ENCODE assay signal across 22 mouse cellular contexts in the genomic region with DNA sequence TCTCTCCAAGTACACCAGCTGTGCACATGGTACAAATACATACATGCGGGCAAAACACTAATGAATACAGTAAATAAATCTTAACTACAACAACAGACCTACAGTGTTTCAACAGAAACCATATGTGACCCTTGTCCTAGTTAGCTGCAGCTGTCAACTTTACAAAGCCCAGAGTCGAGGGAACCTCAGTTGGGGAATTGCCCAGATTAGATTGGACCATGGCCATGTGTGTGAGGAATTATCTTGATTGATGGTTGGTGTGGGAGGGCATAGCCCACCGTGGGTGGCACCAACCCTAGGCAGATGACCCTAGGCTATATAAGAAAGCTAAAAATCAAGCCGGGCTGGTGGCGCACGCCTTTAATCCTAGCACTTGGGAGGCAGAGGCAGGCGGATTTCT. TPM values are rescaled to one million over a fixed set of nuclear protein-coding genes. Genes with fewer than 3 reads are reported as not detected.
DNase-seq lines count a peak whose midpoint lies in the region; ATAC-seq lines count a peak whose summit lies in the region.
"Had no signal": no experiment of that assay in that cellular context is flagged by ENCODE, and none has a peak within 500 bp of the region (broad histone marks: within the 10 kb centered on the region; RNA-seq: fewer than 3 reads in every experiment).

No protein-coding gene starts in this region.

- no peak overlapping the region for H3K4me2 ChIP-seq in embryonic facial prominence, embryonic 13.5 days
- H3K4me2 ChIP-seq: heart, embryonic 11.5 days; hindbrain, embryonic 12.5 days; limb, embryonic 15.5 days; midbrain, embryonic 12.5 days had no signal

- H3K9ac ChIP-seq in embryonic facial prominence, embryonic 13.5 days: no peak overlapping the region
- H3K9ac ChIP-seq: hindbrain, embryonic 12.5 days; limb, embryonic 15.5 days; midbrain, embryonic 12.5 days had no signal

- H3K4me3 ChIP-seq in embryonic facial prominence, embryonic 13.5 days: no peak overlapping the region
- H3K4me3 ChIP-seq: gastrocnemius, adult 2 months; hindbrain, embryonic 12.5 days; limb, embryonic 15.5 days; midbrain, embryonic 12.5 days had no signal

- ATAC-seq in embryonic facial prominence, embryonic 13.5 days (ENCODE audit: insufficient number of reproducible peaks, insufficient read depth, low FRiP score, low TSS enrichment, low read depth): 0 out of 2 replicates have a peak, but pooled peaks have one; percentile 10
- ATAC-seq: forebrain, embryonic 16.5 days; intestine, postnatal 0 days; Patski had no signal

- peak; percentile 31 for DNase-seq in adrenal gland, postnatal 10 days
- no peak for DNase-seq in adrenal gland, adult (ENCODE audit: inconsistent age in 2 of 2, low spot score in 1 of 2)
- peak; percentile 40 to 48 for DNase-seq in heart, postnatal 10 days
- no peak for DNase-seq in heart, adult 9 months (ENCODE audit: low spot score in 2 of 2)
- DNase-seq in 3T3-L1 (ENCODE audit: low read depth, low spot score): peak; percentile 62
- no peak for DNase-seq in frontal cortex, postnatal 25 days (ENCODE audit: low spot score in 2 of 2)
- DNase-seq in thymus, postnatal 10 days (ENCODE audit: low spot score in 2 of 2): no peak
- DNase-seq: adrenal gland, postnatal 25 days; cerebellum, adult 11 months; cerebellum, adult 9-11 months; gastrocnemius, adult 2 months; kidney, postnatal 36 days; lung, postnatal 14 days; thymus, adult 18-20 months had no signal

- WGBS in embryonic facial prominence, embryonic 13.5 days: 71% methylated on average over 7 of the region's 7 CpGs

- no peaks in the 10 kb centered on the region for H3K27me3 ChIP-seq in embryonic facial prominence, embryonic 13.5 days
- H3K27me3 ChIP-seq: hindbrain, embryonic 12.5 days; limb, embryonic 15.5 days; midbrain, embryonic 12.5 days; Patski had no signal

- H3K9me3 ChIP-seq in embryonic facial prominence, embryonic 13.5 days: no peaks in the 10 kb centered on the region
- H3K9me3 ChIP-seq: hindbrain, embryonic 12.5 days; limb, embryonic 15.5 days; midbrain, embryonic 12.5 days had no signal

- no peak overlapping the region for H3K27ac ChIP-seq in embryonic facial prominence, embryonic 13.5 days
- H3K27ac ChIP-seq: hindbrain, embryonic 12.5 days; midbrain, embryonic 12.5 days had no signal

- intact Hi-C loops in heart, postnatal 10 days (cut with DNase I): no loop called here

- peaks cover 76% of the 10 kb centered on the region for H3K36me3 ChIP-seq in embryonic facial prominence, embryonic 13.5 days

- H3K4me1 ChIP-seq in embryonic facial prominence, embryonic 13.5 days: peaks cover 7% of the 10 kb centered on the region

RNA-seq across cellular contexts. Expression of a gene that starts 5.8 kb away (rescaled TPM):
- total RNA-seq in adrenal gland, postnatal 10 days (2021): 100 to 1,000 TPM; 154 to 172 TPM
- total RNA-seq in heart, postnatal 10 days (2021): 100 to 1,000 TPM; 145 to 153 TPM
- 133 and 152 TPM in 2 replicates for polyA plus RNA-seq in embryonic facial prominence, embryonic 13.5 days (2015; fragmentation: Nextera tagmentation; extraction: Ambion mirVana)

RNA-seq across cellular contexts. Expression of a gene that starts 15.6 kb away (rescaled TPM):
- total RNA-seq in adrenal gland, postnatal 10 days (2021): 100 to 1,000 TPM; 114 to 153 TPM
- total RNA-seq in heart, postnatal 10 days (2021): 100 to 1,000 TPM; 119 to 130 TPM
- 150 and 153 TPM in 2 replicates for polyA plus RNA-seq in embryonic facial prominence, embryonic 13.5 days (2015; fragmentation: Nextera tagmentation; extraction: Ambion mirVana)

RNA-seq across cellular contexts. Expression of a gene that starts 49.7 kb away (rescaled TPM):
- total RNA-seq in adrenal gland, postnatal 10 days (2021): 10 to 100 TPM; 81.0 to 93.0 TPM
- 10 to 100 TPM; 68.0 to 68.9 TPM for total RNA-seq in heart, postnatal 10 days (2021)
- 103 and 106 TPM in 2 replicates for polyA plus RNA-seq in embryonic facial prominence, embryonic 13.5 days (2015; fragmentation: Nextera tagmentation; extraction: Ambion mirVana)

RNA-seq across cellular contexts. Expression of a gene that starts 50.0 kb away (rescaled TPM):
- total RNA-seq in adrenal gland, postnatal 10 days (2021): 100 to 1,000 TPM; 150 to 151 TPM
- 100 to 1,000 TPM; 136 to 150 TPM for total RNA-seq in heart, postnatal 10 days (2021)
- 216 and 239 TPM in 2 replicates for polyA plus RNA-seq in embryonic facial prominence, embryonic 13.5 days (2015; fragmentation: Nextera tagmentation; extraction: Ambion mirVana)

Comparison
In these comparisons a context has a peak if more than half of its experiments do, and no peak if none do; other contexts are left out.
1. DNase-seq: peak in adrenal gland, postnatal 10 days (single experiment), heart, postnatal 10 days (2 of 2) and 3T3-L1 (single experiment); none in adrenal gland, adult (0 of 2), heart, adult 9 months (0 of 2), frontal cortex, postnatal 25 days (0 of 2) and thymus, postnatal 10 days (0 of 2).